Mouse (Mus musculus) stomach, postnatal 0 days (tissue): ENCODE results near the gene Commd4.

Source experiments
- CTCF ChIP-seq: IDR thresholded peaks from 2 replicates; pipeline ENCODE4 v1.5.1; 2016; ENCODE audit warnings: antibody characterized with exemption, low read depth, mild to moderate bottlenecking, moderate library complexity
- EP300 ChIP-seq: optimal IDR thresholded peaks from 2 replicates; pipeline ENCODE3; 2016; ENCODE audit warnings: antibody characterized with exemption

GRCm38 (mm10) chr9:57137246-57137645, 20.9 kb downstream of the Commd4 start:
- TF ChIP-seq CTCF (no peak), EP300 (no peak)
